Mouse (Mus musculus) C2C12 (cell line): ENCODE data around the gene Cux1.

Experiments
- CTCF ChIP-seq: IDR thresholded peaks from one replicate; pipeline ENCODE4 v1.5.1; 2011; ENCODE audit not compliant: control insufficient read depth, insufficient read depth, insufficient read length
- FOSL1 ChIP-seq: IDR thresholded peaks from one replicate; pipeline ENCODE4 v1.8.0; 2011; ENCODE audit warnings: mild to moderate bottlenecking, low read length; ENCODE audit not compliant: poor library complexity, insufficient read depth, severe bottlenecking
- MYOD1 ChIP-seq: IDR thresholded peaks from one replicate; pipeline ENCODE4 v1.6.1; 2011; ENCODE audit warnings: low read depth; ENCODE audit not compliant: control insufficient read depth, insufficient read length
- MYOG ChIP-seq: IDR thresholded peaks from one replicate; pipeline ENCODE4 v1.6.1; 2011; ENCODE audit not compliant: control insufficient read depth, insufficient read length; ENCODE audit errors: extremely low read depth
- USF1 ChIP-seq: IDR thresholded peaks from one replicate; pipeline ENCODE4 v1.6.1; 2011; ENCODE audit warnings: low read depth, mild to moderate bottlenecking, control low read depth, moderate library complexity

GRCm38 (mm10) chr5:136332786-136333462 is 234.4 kb downstream of the Cux1 start:
- TF ChIP-seq MYOD1: no peak
- TF ChIP-seq CTCF: no peak
- TF ChIP-seq USF1: no peak
- TF ChIP-seq MYOG: no peak
- TF ChIP-seq FOSL1: no peak
